Mouse (Mus musculus) adrenal gland, postnatal 14 days (tissue): ENCODE data around the gene Myo16. TPM values are rescaled to one million over a fixed set of nuclear protein-coding genes. Genes with fewer than 3 reads are reported as not detected.

ENCODE experiments used
- DNase-seq: peaks from one replicate; pipeline ENCODE4 v3.0.0; 2021; ENCODE audit warnings: mixed read lengths
- total RNA-seq: library from RNA; stranded (reverse); gene quantifications from 2 replicates; pipeline ENCODE4 v1.2.3, GENCODE M21; 2021

The Myo16 gene
- total RNA-seq, 1 experiment from 2014 or later, result not detected

GRCm38 (mm10) chr8:10631006-10631405, 477.3 kb downstream of the Myo16 start:
- no peak for DNase-seq

- DNase-seq, result no peak
Observed at GRCm38 (mm10) chr8:10632603-10633002, 478.9 kb downstream of the Myo16 start.

GRCm38 (mm10) chr8:10633360-10634140, 479.8 kb downstream of the Myo16 start:
- no peak for DNase-seq

- peak; percentile 25 for DNase-seq
Observed at GRCm38 (mm10) chr8:10634421-10634820, 480.7 kb downstream of the Myo16 start.

GRCm38 (mm10) chr8:10638871-10639270, 485.2 kb downstream of the Myo16 start:
- DNase-seq, result no peak

GRCm38 (mm10) chr8:10640176-10640810, 486.6 kb downstream of the Myo16 start:
- DNase-seq, result no peak

GRCm38 (mm10) chr8:10640859-10641258, 487.1 kb downstream of the Myo16 start:
- no peak for DNase-seq

- DNase-seq, result no peak
Observed at GRCm38 (mm10) chr8:10641343-10641742, 487.6 kb downstream of the Myo16 start.

GRCm38 (mm10) chr8:10643244-10643643, 489.5 kb downstream of the Myo16 start:
- no peak for DNase-seq

- DNase-seq, result no peak
Observed at GRCm38 (mm10) chr8:10644481-10644880, 490.8 kb downstream of the Myo16 start.

GRCm38 (mm10) chr8:10645740-10646139, 492.0 kb downstream of the Myo16 start:
- no peak for DNase-seq

GRCm38 (mm10) chr8:10646485-10646884, 492.8 kb downstream of the Myo16 start:
- DNase-seq, result no peak

GRCm38 (mm10) chr8:10651546-10652315, 498.0 kb downstream of the Myo16 start:
- DNase-seq, result no peak

- no peak for DNase-seq
Observed at GRCm38 (mm10) chr8:10653282-10653681, 499.6 kb downstream of the Myo16 start.

- no peak for DNase-seq
Observed at GRCm38 (mm10) chr8:10654922-10655518, 501.3 kb downstream of the Myo16 start.

- DNase-seq, result no peak
Observed at GRCm38 (mm10) chr8:10663770-10664470, 510.2 kb downstream of the Myo16 start.

- no peak for DNase-seq
Observed at GRCm38 (mm10) chr8:10664861-10665543, 511.3 kb downstream of the Myo16 start.

GRCm38 (mm10) chr8:10665821-10666283, 512.1 kb downstream of the Myo16 start:
- no peak for DNase-seq

GRCm38 (mm10) chr8:10671862-10672548, 518.3 kb downstream of the Myo16 start:
- DNase-seq, result no peak

GRCm38 (mm10) chr8:10677840-10678410, 524.2 kb downstream of the Myo16 start:
- DNase-seq, result no peak
